Mouse (Mus musculus) adrenal gland, postnatal 36 days (tissue): ENCODE results near the gene Anks1b. TPM values are rescaled to one million over a fixed set of nuclear protein-coding genes. Genes with fewer than 3 reads are reported as not detected.
A peak's percentile ranks its signal among the peaks of the same experiment; 100 is the strongest.
"Not testable (repeated sequence)": the region's sequence is repeated elsewhere in the genome, so short reads cannot be mapped to it uniquely, and the experiment has no call there.

ENCODE experiments used
- DNase-seq, 2 experiments: peaks; one replicate each; pipeline ENCODE4 v3.0.0; 2021; ENCODE audit warnings: mixed read lengths in 1 of 2
- total RNA-seq, 2 experiments: library from RNA; stranded (reverse); gene quantifications; 2 replicates each; pipeline ENCODE4 v1.2.3; 2021

The Anks1b gene
- total RNA-seq, 2 experiments from 2014 or later = 0.60 to 0.92 TPM

- DNase-seq = no peak
Measured at GRCm38 (mm10) chr10:90577099-90577461, 703.8 kb downstream of the Anks1b start.

DNA sequence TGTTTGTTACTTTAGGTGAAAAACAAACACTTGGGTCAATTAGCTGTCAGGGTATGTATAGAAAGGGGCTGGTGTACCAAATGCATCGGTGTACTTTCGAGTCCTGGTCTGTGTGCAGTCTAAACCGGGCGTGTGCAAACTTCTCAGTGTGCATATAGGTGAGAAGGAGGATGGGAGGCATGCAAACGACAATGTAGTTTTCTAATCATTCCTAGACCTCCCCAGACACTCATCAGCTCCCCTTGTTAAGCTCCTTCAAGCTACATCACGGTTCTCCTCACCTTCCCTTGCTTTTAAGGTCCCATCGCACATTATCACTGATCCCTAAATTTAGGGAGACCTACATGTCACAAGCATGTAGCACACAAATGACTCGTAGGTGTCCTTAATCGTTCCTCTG is 704.5 kb downstream of the Anks1b start:
- DNase-seq = no peak

- no peak for DNase-seq
Measured at GRCm38 (mm10) chr10:90579970-90580369, 706.7 kb downstream of the Anks1b start.

DNA sequence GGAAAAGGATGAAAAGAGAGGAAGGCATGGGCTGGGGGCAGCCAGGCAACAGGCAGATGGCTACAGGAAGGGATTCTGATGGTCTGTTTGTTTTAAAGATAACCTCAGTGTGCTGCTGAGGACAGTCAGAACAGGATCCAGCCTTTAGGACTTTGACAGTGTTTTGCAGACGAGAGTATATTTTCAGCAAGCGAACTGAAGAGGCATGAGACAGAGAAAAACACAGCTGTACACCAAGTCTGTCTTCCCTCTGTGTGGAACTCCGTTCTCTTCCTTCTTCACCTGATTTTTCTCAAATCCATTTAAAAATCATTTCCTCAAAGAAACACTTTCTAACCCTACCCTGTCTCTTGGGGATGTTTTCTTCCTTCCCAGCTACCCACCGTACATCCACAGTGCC is 710.7 kb downstream of the Anks1b start:
- DNase-seq = no peak

DNA sequence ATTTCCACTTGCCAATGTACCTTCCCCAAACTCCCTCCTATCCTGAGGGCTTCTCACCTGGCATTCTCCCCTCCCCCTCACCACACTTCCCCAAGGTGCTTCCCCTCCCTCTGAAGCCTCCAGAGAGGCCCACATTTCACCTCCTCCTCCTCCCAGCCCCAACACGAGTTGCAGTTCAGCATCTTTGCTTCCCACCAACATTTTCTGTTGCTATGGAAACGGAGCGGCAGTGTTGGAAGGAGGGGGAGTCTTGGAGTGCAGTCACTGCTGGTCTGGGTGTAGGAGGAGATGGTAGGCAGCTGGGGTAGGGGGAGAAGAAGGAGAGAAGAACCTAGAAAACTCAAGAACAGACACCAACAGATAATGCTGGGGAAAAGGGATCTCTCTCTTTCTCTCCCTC is 722.8 kb downstream of the Anks1b start:
- no peak for DNase-seq

DNA sequence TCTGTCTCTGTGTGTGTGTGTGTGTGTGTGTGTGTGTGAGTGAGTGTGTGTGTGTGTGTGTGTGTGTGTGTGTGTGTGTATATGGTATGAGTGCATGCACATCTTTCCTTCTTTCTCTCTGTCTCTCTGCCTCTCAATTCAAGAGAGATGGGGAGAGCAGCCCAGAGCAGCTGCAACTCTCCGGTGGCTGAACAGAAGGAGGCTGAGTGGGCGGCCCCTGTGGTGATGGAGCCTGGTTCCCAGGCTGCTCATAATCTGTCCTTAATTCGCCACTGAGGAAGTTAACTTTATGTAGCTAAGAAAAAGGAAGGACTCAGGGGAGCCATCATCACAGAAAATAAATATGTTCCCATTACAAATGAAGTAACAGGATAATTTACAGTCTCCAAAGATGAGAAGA is 723.3 kb downstream of the Anks1b start:
- DNase-seq = no peak

DNA sequence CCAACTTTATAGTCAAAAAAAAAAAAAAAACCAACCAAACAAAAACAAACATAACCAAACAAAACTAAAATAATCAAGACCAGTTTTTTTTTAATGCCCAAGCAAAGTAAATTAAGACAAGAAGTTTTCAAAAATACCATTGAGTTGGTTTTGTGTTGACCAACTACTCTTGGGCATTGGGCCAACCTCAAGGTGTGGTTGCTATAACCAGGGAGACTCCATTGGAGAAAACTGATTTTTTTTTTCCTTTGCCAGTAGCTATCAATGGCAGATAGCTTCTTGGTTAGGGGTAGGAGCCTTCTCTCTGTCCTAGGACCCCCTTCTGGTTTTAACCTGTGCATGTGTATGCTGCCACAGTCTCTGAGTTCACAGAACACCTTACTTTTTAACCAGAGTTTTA is 725.8 kb downstream of the Anks1b start:
- no peak for DNase-seq

GRCm38 (mm10) chr10:90599726-90600531 is 726.6 kb downstream of the Anks1b start:
- DNase-seq = no peak

- no peak for DNase-seq
Measured at GRCm38 (mm10) chr10:90607586-90607985, 734.3 kb downstream of the Anks1b start.

DNA sequence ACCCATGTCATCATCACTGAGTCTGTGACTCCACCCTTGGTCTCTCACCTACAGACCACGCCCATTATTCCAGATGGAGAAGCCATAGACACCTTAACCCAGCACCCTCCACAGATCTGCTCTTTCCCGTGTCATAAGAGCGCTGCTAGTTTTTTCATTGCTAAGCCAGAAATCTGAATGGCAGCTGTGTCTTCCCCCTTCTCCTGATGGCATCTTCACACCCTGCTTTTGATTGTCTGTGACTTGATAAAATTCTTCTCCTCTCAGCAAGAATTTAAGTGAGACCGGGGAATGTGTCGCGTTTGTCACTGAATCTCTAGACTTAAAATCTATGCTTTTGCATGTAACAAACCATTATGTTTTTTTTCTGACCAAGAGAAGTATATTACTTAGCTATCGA is 736.1 kb downstream of the Anks1b start:
- no peak for DNase-seq

DNA sequence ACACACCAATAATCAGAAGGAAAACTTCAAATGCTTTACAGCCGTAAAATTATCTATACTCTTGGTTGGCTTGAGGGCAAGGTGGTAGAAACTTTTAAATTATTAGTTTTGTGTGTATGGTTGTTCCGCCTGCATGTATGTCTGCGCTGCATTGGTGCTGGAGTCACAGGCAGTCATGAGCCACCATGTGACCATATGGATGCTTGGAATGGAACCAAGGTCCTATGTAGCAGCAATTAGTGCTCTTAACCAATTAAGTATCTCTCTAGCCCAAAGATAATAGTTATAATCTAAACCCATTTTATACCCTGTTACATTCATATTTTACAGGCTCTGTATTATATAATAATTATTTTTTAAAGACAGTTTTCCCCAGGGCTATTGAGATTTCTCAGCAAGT is 739.7 kb downstream of the Anks1b start:
- no peak for DNase-seq

GRCm38 (mm10) chr10:90615196-90615595 is 741.9 kb downstream of the Anks1b start:
- DNase-seq = no peak

GRCm38 (mm10) chr10:90616622-90617021 is 743.3 kb downstream of the Anks1b start:
- no peak for DNase-seq

- DNase-seq = no peak
Measured at GRCm38 (mm10) chr10:90617664-90618296, 744.5 kb downstream of the Anks1b start.

DNA sequence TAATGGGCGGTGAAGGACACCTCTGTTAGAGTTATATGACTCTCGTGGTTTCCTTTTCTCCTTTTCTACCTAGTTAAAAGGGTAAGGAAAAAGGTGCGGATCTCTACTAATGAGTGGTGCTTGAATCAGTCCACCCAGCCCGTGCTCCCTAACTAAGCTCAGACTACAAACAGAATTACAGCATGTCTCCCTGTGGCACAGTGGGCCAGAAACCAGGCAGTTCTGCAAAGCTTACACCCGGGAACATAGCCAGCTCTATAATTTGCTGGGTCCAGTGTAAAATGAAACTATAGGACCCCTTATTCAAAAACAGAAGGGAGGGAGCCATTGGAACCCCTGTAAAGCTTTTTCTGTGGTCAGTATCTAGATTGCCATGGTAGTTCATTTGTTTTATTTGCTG is 754.2 kb downstream of the Anks1b start:
- no peak for DNase-seq

DNA sequence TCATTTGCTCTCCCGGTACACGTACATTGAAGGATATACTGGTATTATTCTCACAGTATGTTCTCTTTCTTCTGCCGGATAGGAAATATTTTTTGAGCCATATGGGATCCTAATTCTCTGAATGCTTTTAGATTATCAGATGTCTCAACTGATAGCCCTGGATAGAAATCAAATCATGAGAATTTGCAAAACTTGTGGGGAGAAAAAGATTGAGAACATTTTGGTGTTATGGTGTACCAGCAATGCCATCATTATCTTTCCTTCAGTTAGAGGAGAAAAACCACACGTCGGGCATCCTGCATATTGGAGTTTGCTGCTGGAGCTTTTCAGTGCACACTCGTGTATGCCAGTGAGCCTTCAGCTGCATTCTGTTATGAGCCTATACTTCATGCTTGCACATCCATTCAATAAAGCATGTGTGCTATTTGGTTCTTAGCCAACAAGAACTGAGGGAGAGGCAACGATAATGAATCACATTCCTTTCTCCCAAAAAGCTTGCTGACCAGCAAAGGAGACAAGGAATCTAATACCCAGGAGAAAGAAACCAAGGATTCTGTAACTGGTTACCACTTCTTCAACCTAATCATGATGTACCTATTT is 756.9 kb downstream of the Anks1b start:
- no peak for DNase-seq

- not testable (repeated sequence) for DNase-seq
Measured at GRCm38 (mm10) chr10:90630794-90631193, 757.5 kb downstream of the Anks1b start.

GRCm38 (mm10) chr10:90637352-90637751 is 764.0 kb downstream of the Anks1b start:
- no peak for DNase-seq

DNA sequence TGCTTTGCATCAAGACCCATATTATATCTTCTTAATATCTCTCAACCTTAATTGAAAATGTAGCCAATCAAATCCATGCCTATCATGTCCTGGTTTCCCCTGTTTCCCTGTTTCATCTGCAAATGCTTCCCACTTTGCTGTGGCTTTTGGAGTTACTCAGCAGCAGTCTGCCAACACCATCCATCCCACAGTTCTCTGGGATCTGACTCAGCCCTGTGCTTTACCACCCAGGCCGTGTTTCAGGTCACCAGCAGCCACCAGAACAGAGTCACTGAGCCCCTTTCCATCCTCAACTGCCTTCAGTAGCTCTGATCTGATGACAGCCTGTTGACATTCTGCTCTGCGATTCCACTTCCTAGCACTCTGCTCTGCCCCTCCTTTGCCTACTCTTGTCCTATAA is 776.4 kb downstream of the Anks1b start:
- DNase-seq = no peak

DNA sequence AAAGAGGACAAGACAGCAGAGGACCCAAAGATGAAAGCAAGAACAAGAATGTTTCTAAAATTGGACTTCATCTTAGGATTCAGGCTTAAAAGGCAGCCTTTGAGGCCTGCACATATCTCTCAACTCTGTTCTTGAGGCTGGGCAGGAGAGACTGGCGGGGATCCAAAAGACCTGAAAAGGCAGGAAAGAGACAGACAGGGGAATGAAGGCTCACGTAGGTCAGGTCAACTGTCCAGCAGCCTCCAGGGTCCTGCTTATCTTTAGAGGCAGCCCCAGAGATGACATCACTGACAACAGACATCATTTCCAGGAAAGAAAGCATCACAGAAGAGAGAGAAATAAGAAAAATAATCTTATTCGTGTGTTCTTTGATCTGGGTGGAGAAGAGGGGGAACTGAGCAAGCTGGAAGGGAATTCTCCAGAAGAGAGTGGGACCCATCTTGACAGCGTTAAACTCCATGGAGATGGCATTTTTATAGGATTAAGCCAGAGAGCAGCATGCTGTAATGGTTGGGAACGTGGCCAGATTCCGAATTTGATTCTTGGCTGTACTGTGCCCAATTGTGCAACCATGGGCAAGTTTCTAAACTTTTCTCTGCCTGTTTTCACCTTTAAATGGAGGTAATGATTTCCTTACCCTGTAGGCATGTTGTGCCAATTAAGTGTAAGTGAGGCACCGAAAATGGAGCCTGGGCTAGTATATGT is 784.3 kb downstream of the Anks1b start:
- peak; percentile 47 to 55 for DNase-seq

GRCm38 (mm10) chr10:90666746-90667145 is 793.4 kb downstream of the Anks1b start:
- DNase-seq = peak; percentile 53 to 85

DNA sequence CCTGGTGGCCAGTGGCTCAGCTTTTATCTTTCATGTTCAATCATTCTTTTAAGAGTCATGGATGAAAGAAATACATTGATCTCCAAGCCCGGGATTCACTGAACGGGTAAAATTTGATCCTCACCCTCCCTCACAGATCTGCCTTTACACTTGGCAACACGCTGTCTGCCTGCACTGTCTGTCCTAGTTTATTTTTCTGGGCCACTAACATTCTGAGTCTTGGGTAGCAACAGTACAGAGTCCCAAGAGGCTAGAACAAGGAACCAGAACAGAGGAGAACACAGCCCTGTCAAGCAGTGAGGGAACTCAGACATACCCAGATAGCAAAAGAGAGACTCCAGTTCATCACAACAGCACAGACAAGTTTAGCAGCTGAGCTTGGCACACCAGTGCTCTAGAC is 797.0 kb downstream of the Anks1b start:
- DNase-seq = no peak

DNA sequence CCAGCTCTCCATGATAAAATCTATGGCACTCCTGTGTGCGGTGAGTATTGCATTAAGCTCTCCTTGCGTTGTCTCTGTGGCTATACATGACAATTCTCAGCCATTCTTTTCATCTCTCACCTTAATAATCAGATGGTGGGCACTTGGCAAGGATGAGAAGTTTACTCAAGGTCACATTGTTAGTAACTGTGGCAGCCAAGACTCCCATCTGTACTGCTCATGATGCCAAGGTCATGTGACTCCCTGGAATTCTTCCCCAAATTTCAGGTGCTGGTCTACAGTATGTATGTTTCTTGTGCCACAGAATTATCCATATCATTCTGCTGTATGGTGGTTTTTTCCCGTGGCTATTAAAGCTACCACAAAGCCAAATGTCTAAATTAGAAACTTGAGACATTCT is 798.8 kb downstream of the Anks1b start:
- DNase-seq = no peak
